Mouse (Mus musculus): ENCODE measurements around the gene Prim2.

Gene Prim2

GRCm38 (mm10) chr1:33536272-33537004, 133.2 kb downstream of the Prim2 start:
- no peak for DNase-seq

GRCm38 (mm10) chr1:33535140-33535686, 134.4 kb downstream of the Prim2 start:
- no peak for DNase-seq

DNA sequence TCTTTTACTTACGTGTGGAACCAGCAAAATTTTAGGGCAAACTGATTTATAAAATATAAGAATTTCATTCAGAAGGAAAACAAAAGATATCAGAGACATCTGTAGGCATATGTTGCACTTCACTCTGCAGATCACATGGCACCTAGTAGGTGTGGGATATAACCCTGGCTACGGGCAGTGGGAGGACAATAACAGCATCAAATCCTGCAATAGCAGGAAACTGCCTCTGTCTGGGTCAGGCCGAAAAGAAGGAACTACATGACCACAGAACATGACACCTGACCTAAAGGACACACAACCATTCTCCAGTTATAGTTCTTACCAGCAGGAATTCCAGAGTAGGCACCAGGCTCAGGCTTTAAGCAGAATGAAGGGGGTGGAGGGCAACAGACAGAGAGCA, 137.7 kb downstream of the Prim2 start:
- no peak for DNase-seq

- DNase-seq, result no peak
These were observed 138.3 kb downstream of the Prim2 start for GRCm38 (mm10) chr1:33531097-33531856.

GRCm38 (mm10) chr1:33530491-33530890, 139.1 kb downstream of the Prim2 start:
- no peak for DNase-seq

DNA sequence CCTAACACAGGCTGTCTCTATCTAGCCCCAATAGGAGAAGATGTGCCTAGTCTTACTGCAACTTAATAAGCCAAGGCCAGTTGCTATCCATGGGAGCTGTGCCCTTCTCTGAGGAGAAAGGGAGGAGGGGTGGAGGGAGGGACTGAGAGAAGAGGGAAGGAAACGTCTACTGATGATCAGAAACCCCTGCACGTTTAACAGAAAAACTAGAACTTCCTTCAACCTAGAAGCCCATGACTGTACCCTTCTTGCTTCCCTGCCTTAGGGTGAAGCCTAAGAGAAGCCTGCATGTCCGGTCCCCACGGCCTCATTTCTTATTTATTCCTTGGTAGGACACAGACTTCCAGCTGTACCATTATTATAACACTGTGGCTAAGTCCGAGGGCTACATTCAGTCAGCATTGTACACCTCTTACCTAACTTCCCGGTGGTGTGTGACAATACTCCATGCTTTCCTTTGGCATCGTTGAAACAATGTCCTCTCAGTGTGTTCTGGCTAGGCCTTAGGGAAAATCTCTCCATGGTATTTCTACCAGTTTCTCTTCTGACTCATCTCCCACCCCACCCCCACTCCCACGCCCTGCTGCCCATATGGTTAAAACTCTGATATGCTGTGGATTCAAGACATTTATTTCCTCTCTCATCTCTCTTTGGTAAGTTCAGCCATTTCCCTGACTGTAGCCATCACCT, 139.9 kb downstream of the Prim2 start:
- no peak for DNase-seq

GRCm38 (mm10) chr1:33527352-33527863, 142.2 kb downstream of the Prim2 start:
- no peak for DNase-seq

DNA sequence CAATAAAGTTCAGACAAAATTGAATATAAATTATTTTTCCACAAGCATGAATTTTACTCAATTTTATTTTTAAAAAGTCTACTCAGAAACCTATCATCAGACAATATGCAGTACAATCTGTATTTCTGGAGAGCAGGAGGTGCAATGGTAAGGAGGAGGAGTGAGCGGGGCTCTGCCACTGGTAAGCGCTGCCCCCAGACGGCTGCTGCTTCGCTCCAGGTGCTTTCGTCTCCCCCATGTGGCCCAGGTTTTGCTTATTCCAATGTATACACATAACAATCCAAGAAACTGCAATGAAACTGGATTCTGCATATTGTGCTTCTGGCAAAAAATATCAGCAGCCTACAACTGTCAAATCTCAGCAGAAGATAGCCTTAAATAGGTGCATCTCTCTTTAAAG, 146.4 kb downstream of the Prim2 start:
- DNase-seq, result no peak

GRCm38 (mm10) chr1:33515124-33515523, 154.5 kb downstream of the Prim2 start:
- no peak for DNase-seq

- no peak for DNase-seq
These were observed 158.3 kb downstream of the Prim2 start for GRCm38 (mm10) chr1:33511310-33511709.

DNA sequence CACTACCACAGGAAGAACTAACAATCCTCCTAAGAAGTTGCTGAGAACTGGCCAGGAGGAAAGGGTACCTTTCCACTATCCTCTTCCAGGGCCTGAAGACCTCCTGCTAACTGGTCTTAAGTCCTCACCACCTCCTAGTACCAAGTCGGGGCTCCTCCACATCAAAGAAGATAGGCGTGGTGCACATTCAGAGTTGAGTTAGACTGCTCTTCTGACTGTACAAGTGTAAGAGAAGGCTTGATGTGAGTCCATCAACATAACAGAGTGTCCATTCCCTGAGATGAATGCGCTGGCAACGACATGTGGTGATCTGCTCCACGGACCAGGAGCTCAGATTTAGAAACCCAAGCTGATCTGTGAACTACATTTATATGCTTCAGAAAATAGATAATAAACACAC, 165.2 kb downstream of the Prim2 start:
- no peak for DNase-seq

GRCm38 (mm10) chr1:33502890-33503289, 166.7 kb downstream of the Prim2 start:
- no peak for DNase-seq

GRCm38 (mm10) chr1:33502298-33502697, 167.3 kb downstream of the Prim2 start:
- no peak for DNase-seq

DNA sequence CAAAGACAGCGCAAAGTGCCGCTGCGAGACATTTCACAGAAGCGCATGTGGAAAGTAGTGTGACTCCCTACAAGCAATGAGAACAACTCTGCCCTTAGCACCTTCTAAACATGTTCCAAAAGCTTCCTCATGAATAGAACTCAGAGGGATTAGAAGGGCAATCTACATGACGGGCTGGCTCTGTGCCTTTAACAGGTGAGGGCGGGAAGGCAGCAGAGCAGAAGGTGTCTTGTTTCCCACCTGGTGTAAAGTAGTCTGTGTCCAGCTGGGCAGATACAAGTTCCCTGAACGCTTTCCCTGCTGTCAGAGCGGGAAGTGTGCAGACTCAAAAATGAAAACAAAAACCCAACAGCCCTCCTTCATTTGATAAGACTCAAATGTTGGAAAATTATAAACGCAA, 169.5 kb downstream of the Prim2 start:
- DNase-seq, result peak; percentile 31

DNA sequence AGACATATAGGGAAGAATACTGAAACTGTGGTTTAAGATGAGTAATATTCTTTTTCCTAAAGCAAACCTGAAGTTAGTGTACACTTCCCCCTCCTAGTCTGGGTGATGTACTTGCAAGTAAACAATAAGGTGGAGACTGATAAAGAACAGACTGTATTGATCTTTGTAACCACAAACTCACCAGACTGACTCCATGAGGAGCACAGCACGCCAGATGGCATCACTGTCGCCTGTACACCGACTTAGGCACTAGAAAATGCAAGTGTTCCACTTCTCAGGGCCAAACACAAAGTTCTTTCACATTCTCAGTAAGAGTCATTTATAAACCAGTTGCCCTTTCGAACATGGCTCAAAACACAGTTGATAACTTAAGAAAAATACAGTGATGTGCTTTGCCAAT, 170.0 kb downstream of the Prim2 start:
- peak; percentile 26 for DNase-seq

GRCm38 (mm10) chr1:33496128-33496527, 173.5 kb downstream of the Prim2 start:
- DNase-seq, result no peak

GRCm38 (mm10) chr1:33495586-33495985, 174.0 kb downstream of the Prim2 start:
- DNase-seq, result no peak

DNA sequence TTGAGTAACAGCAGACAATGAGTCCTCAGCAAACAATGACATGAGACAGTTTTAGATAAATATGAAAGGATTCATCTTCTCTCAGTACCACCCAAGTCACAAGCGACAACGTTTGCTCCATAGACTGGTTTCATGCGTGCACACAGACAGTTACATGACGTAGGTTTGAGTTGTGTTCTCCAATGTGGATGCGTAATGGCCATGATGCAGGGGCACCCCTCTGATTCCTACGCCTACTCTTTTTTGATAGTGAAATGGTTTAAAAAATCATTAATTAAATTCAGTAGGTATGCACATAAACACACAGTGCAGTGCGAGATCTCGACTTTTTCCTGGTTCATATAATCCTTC, 174.4 kb downstream of the Prim2 start:
- DNase-seq, result no peak

GRCm38 (mm10) chr1:33494524-33495202, 174.9 kb downstream of the Prim2 start:
- DNase-seq, result no peak

DNA sequence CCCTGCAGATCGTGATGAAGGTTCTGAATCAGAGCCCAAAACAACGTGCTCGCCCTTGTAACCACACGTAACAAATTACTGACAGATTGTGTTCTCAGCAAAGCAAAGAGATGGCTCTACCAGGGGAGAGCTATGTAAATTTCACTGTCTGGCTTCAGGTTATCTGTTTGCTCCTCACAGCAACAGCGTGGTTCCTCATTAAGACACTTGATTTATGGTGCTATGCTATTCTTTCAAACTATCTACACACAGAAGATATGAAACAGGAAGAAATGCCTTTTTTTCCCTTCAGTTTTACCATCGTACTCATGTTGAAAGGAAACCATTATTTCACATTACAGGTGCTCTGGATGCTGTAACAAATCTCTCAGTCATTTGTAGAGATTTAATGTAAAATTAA, 179.4 kb downstream of the Prim2 start:
- DNase-seq, result no peak

GRCm38 (mm10) chr1:33488372-33488771, 181.2 kb downstream of the Prim2 start:
- DNase-seq, result no peak

DNA sequence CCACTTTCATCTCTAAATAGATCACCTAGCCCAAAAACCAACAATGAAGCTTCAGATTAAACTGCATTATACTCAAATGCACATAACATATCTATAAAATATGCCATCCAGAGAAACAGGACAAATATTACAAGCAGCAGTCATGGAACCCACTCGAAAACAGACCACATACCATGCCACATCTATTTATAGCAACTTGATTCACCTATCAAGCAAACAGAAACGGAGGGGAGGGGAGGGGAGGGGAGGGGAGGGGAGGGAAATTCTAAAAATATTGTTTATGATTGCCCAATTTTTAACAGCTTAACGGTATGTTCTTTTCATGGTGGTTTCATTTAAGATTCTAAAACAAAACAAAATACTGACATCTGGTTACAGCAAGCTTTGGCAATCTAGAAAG, 185.8 kb downstream of the Prim2 start:
- no peak for DNase-seq

- DNase-seq, result no peak
These were observed 189.2 kb downstream of the Prim2 start for GRCm38 (mm10) chr1:33480382-33480781.

Data from cerebellum, adult 9-10 months (tissue).